Mouse (Mus musculus): Measurements from ENCODE around the gene Spic. TPM values are rescaled to one million over a fixed set of nuclear protein-coding genes. Genes with fewer than 3 reads are reported as not detected.
A peak's percentile ranks its signal among the peaks of the same experiment; 100 is the strongest.

The Spic gene
- not detected in 2 replicates for polyA plus RNA-seq (2014; fragmentation: Nextera tagmentation; extraction: Ambion mirVana)

DNA sequence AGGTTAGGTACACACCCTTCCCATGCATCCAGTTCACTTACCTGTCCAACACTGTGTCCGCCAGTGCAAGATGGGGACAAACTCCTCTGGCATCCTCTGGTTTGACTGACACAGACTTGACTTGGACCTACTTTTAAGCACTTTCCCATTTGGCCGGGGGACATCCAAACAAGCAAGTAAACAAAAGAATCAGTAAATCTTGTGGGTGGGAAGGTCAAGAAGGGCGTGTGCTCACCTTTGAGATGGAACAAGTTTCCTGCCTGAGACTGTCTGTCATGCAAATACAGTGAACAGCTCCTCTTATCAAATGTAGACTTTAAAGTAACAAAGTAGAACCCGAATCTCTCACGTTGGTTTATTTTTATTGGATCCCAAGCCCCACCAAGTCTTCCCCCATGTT, at the start of gene Spic:
TSS of gene Spic (minus strand) at position 91 of the 400 bp plus-strand sequence.
- no peaks in the 10 kb centered on the region for H3K4me1 ChIP-seq (ENCODE audit: control insufficient read depth, insufficient read depth, low read length)
- ATAC-seq (replicated peaks; ENCODE audit: insufficient number of reproducible peaks, low FRiP score, low TSS enrichment, low read depth): no peak
- no peaks in the 10 kb centered on the region for H3K27me3 ChIP-seq (ENCODE audit: control insufficient read depth, insufficient read depth, low read length)
- no peak for DNase-seq (ENCODE audit: low spot score)
- H3K9ac ChIP-seq (replicated peaks; ENCODE audit: low read length): no peak within 1 kb of the TSS
- H3K36me3 ChIP-seq (replicated peaks; ENCODE audit: control insufficient read depth, insufficient read depth, low read depth, low read length): no peaks in the 10 kb centered on the region
- no peaks in the 10 kb centered on the region for H3K9me3 ChIP-seq (replicated peaks; ENCODE audit: control insufficient read depth, low read length)
- no peak within 1 kb of the TSS for H3K27ac ChIP-seq (replicated peaks; ENCODE audit: low read depth, low read length)
- H3K4me2 ChIP-seq (ENCODE audit: low read depth, low read length): no peak within 1 kb of the TSS
- 70% methylated on average over 5 of the region's 5 CpGs for WGBS
- H3K4me3 ChIP-seq (ENCODE audit: low read depth, low read length): no peak within 1 kb of the TSS

DNA sequence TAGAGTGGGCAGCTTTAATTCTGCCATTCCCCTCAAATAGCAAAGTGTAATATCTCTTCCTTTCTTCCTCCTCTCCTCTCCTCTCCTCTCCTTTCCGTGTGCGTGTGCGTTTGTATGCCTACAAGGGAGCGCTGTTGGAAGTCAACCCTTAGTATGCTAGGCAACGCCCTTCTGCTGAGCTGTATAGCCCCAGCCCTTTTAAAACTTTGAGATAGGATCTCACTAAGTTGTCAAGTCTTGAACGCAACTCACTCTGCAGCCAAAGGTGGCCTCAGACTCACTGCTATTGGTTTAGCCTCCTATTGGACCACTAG, 47.5 kb upstream of the Spic start:
- Histone ChIP-seq H3K4me3 (ENCODE audit: low read depth, low read length) (peak overlapping the region; percentile 70), H3K36me3 (replicated peaks; ENCODE audit: control insufficient read depth, insufficient read depth, low read depth, low read length) (no peaks in the 10 kb centered on the region), H3K27ac (replicated peaks; ENCODE audit: low read depth, low read length) (no peak overlapping the region), H3K9ac (replicated peaks; ENCODE audit: low read length) (peak overlapping the region; percentile 78), H3K4me2 (ENCODE audit: low read depth, low read length) (peak overlapping the region; percentile 80), H3K4me1 (ENCODE audit: control insufficient read depth, insufficient read depth, low read length) (no peaks in the 10 kb centered on the region), H3K9me3 (replicated peaks; ENCODE audit: control insufficient read depth, low read length) (no peaks in the 10 kb centered on the region), H3K27me3 (ENCODE audit: control insufficient read depth, insufficient read depth, low read length) (no peaks in the 10 kb centered on the region)
- 18% methylated on average over 6 of the region's 6 CpGs for WGBS
- ATAC-seq (replicated peaks; ENCODE audit: insufficient number of reproducible peaks, low FRiP score, low TSS enrichment, low read depth): no peak
- DNase-seq (ENCODE audit: low spot score): no peak

DNA sequence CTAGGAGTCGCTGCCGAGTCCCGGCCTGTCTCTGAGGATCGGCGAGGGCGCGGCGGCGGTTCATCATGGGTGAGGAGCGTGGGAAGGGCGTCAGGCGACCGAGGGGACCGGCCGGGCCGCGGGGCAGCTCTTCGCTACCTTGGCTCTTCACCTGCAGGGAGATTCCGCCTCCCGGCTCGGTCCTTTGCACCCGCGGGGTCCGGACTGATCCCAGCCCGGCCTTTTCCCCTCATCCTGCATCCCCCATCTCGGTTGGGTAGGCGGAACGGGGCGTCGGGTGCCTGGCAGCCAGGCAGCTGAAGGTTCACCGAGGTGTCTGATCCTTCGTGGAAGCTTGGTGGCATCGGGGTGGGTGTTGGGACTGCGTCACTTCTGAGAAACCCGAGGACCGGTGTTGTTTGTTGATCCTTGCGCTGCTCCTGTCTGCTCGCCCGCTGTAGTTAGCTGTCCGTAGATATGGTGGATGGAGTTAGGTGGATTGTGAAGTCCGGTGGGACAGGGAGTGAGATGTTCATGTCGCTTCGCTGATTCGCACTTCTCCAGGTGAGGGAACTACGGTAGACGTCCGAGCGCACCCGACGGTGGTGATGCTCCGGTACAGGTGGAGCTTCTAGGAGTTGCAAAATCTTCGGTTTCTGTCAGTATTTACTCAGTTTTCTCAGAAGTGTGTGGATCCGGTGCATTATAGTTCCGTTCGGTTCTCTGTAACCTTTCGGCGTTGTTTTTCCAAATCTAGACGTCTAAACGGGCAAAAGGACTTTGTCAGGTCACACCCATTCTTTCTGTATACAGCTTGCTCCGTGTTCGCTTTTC, 46.9 kb upstream of the Spic start:
- H3K9ac ChIP-seq (replicated peaks; ENCODE audit: low read length): peak overlapping the region; percentile 78
- peak; percentile 6 for DNase-seq (ENCODE audit: low spot score)
- no peaks in the 10 kb centered on the region for H3K36me3 ChIP-seq (replicated peaks; ENCODE audit: control insufficient read depth, insufficient read depth, low read depth, low read length)
- H3K4me2 ChIP-seq (ENCODE audit: low read depth, low read length): peak overlapping the region; percentile 80
- H3K27me3 ChIP-seq (ENCODE audit: control insufficient read depth, insufficient read depth, low read length): no peaks in the 10 kb centered on the region
- peak overlapping the region; percentile 70 for H3K4me3 ChIP-seq (ENCODE audit: low read depth, low read length)
- H3K4me1 ChIP-seq (ENCODE audit: control insufficient read depth, insufficient read depth, low read length): no peaks in the 10 kb centered on the region
- H3K9me3 ChIP-seq (replicated peaks; ENCODE audit: control insufficient read depth, low read length): no peaks in the 10 kb centered on the region
- H3K27ac ChIP-seq (replicated peaks; ENCODE audit: low read depth, low read length): no peak overlapping the region
- WGBS: 2% methylated on average over 55 of the region's 61 CpGs
- ATAC-seq (replicated peaks; ENCODE audit: insufficient number of reproducible peaks, low FRiP score, low TSS enrichment, low read depth): peak; percentile 68; the same call in 1 of the 2 replicates

DNA sequence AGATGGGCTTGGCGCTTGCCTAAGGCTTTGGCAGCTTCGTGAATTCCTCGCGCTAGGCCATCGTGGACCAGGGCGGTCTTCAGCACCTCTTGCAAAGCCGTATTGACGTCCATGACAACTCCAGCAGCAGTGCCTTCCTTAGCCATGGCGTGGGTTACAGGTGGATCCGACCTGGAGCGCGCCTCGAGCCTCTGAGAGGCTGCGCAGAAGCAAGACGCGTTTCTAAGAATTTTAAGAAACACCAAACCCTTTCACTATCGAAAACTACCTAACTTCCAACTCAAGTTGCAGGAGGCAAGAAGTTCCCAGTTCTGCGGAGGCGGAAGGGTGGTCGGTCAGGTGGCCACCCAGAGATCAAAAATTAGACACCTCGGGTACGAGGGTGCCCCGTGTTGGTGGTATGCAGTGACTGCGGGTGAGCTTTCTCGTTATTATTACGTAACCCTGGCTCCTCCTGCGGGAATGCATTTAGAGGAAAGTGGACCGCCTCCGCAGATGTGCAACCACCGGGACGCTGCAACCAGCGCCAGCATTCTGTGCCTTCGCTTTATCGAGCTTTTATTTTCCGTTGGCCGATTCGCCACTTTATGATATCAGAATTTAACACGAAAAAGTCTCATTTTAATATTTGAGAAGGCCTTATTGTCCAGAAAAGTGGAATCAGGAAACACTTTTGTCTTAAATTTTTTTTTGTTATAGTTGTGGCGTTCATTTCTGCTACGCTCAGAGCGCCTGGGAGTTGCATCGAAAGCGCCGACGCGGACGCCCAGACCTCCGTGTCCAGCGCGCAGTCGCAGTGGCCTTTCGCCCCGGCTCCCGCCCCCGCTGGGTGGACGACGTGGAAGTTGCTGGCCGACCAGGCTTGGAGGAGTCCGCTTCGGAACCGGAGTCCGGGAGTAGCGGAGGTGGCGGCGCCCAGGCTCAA, 46.0 kb upstream of the Spic start, which contains the start of gene Arl1:
TSS of gene Arl1 (plus strand) at position 288 of the 925 bp plus-strand sequence.
- ATAC-seq (replicated peaks; ENCODE audit: insufficient number of reproducible peaks, low FRiP score, low TSS enrichment, low read depth) (peak; percentile 92), DNase-seq (ENCODE audit: low spot score) (peak; percentile 91)
- WGBS: under 1% methylated on average over 65 of the region's 65 CpGs
- H3K9ac ChIP-seq (replicated peaks; ENCODE audit: low read length): peak within 1 kb of the TSS; percentile 78
- H3K9me3 ChIP-seq (replicated peaks; ENCODE audit: control insufficient read depth, low read length): no peaks in the 10 kb centered on the region
- peak within 1 kb of the TSS; percentile 36 for H3K27ac ChIP-seq (replicated peaks; ENCODE audit: low read depth, low read length)
- peak within 1 kb of the TSS; percentile 70 for H3K4me3 ChIP-seq (ENCODE audit: low read depth, low read length)
- H3K4me1 ChIP-seq (ENCODE audit: control insufficient read depth, insufficient read depth, low read length): no peaks in the 10 kb centered on the region
- H3K4me2 ChIP-seq (ENCODE audit: low read depth, low read length): peak within 1 kb of the TSS; percentile 80
- no peaks in the 10 kb centered on the region for H3K36me3 ChIP-seq (replicated peaks; ENCODE audit: control insufficient read depth, insufficient read depth, low read depth, low read length)
- no peaks in the 10 kb centered on the region for H3K27me3 ChIP-seq (ENCODE audit: control insufficient read depth, insufficient read depth, low read length)

DNA sequence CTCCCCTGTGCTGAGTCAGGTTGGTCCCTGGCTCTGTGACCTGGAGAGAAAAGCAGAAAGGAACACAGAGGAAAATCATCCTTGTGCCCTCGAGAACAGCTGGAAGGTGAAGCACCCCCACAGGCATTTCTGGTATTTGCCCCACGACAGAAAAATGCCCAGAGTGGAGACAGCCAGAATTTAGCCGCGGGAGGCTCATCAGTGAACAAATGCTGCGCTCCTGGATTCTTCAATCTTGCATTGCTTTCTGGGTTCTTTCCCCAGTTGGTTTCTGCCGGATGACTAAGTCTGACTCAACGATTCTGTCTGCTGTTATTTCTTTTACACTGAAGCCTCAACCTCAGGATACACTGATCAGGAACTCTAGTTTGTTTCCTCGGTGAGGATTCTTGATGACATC, 43.4 kb upstream of the Spic start:
- no peaks in the 10 kb centered on the region for H3K36me3 ChIP-seq (replicated peaks; ENCODE audit: control insufficient read depth, insufficient read depth, low read depth, low read length)
- no peak overlapping the region for H3K27ac ChIP-seq (replicated peaks; ENCODE audit: low read depth, low read length)
- H3K9ac ChIP-seq (replicated peaks; ENCODE audit: low read length): no peak overlapping the region
- no peaks in the 10 kb centered on the region for H3K4me1 ChIP-seq (ENCODE audit: control insufficient read depth, insufficient read depth, low read length)
- ATAC-seq (replicated peaks; ENCODE audit: insufficient number of reproducible peaks, low FRiP score, low TSS enrichment, low read depth) (no peak), DNase-seq (ENCODE audit: low spot score) (no peak)
- H3K4me2 ChIP-seq (ENCODE audit: low read depth, low read length): no peak overlapping the region
- no peak overlapping the region for H3K4me3 ChIP-seq (ENCODE audit: low read depth, low read length)
- no peaks in the 10 kb centered on the region for H3K27me3 ChIP-seq (ENCODE audit: control insufficient read depth, insufficient read depth, low read length)
- 73% methylated on average over 8 of the region's 8 CpGs for WGBS
- H3K9me3 ChIP-seq (replicated peaks; ENCODE audit: control insufficient read depth, low read length): no peaks in the 10 kb centered on the region

DNA sequence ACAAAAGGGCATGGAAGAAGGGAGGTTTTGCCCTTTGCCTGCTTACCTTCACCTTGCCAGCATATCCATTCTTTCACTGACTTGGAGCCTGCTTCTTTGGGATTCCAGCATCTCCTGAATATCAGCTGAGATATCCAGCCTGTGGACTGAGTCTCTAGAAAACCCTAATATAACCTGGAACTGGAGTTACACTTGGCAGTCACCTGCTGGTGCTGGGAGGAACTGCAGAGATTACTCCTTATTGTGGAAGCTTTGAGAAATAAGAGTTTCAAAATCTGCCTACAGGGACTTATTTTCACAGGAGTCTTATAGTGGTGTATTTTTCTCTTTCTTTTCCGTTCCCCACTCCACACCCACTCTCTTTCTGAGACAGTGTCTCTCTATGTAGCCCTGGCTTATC, 42.3 kb upstream of the Spic start:
- Histone ChIP-seq H3K9ac (replicated peaks; ENCODE audit: low read length) (no peak overlapping the region), H3K27me3 (ENCODE audit: control insufficient read depth, insufficient read depth, low read length) (no peaks in the 10 kb centered on the region), H3K27ac (replicated peaks; ENCODE audit: low read depth, low read length) (no peak overlapping the region), H3K4me2 (ENCODE audit: low read depth, low read length) (no peak overlapping the region), H3K4me3 (ENCODE audit: low read depth, low read length) (no peak overlapping the region), H3K9me3 (replicated peaks; ENCODE audit: control insufficient read depth, low read length) (no peaks in the 10 kb centered on the region), H3K4me1 (ENCODE audit: control insufficient read depth, insufficient read depth, low read length) (no peaks in the 10 kb centered on the region), H3K36me3 (replicated peaks; ENCODE audit: control insufficient read depth, insufficient read depth, low read depth, low read length) (no peaks in the 10 kb centered on the region)
- 54% methylated on average over 1 of the region's 1 CpGs for WGBS
- DNase-seq (ENCODE audit: low spot score) (peak; percentile 69), ATAC-seq (replicated peaks; ENCODE audit: insufficient number of reproducible peaks, low FRiP score, low TSS enrichment, low read depth) (no peak)

DNA sequence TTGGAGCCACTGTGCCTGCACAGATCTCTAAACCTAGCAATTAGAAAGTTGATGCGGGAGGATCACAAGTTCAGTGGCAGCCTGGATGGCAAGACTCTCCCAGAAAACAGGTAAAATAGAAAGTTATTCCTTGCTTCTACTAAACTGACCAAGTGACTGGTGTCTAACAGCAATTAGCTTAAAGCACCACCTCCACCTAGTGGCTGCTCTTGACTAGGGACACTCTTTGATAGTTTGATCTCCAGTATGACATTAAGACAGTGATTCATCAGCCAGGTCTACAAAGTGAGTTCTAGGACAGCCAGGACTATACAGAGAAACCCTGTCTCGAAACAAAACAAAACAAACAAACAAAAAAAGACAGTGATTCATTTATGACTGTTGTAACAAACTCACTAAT, 40.5 kb upstream of the Spic start:
- no peak overlapping the region for H3K9ac ChIP-seq (replicated peaks; ENCODE audit: low read length)
- H3K4me2 ChIP-seq (ENCODE audit: low read depth, low read length): no peak overlapping the region
- H3K4me1 ChIP-seq (ENCODE audit: control insufficient read depth, insufficient read depth, low read length): no peaks in the 10 kb centered on the region
- no peaks in the 10 kb centered on the region for H3K9me3 ChIP-seq (replicated peaks; ENCODE audit: control insufficient read depth, low read length)
- WGBS: 54% methylated on average over 2 of the region's 2 CpGs
- ATAC-seq (replicated peaks; ENCODE audit: insufficient number of reproducible peaks, low FRiP score, low TSS enrichment, low read depth): no peak
- no peak overlapping the region for H3K4me3 ChIP-seq (ENCODE audit: low read depth, low read length)
- no peak overlapping the region for H3K27ac ChIP-seq (replicated peaks; ENCODE audit: low read depth, low read length)
- H3K27me3 ChIP-seq (ENCODE audit: control insufficient read depth, insufficient read depth, low read length): no peaks in the 10 kb centered on the region
- H3K36me3 ChIP-seq (replicated peaks; ENCODE audit: control insufficient read depth, insufficient read depth, low read depth, low read length): no peaks in the 10 kb centered on the region
- DNase-seq (ENCODE audit: low spot score): peak; percentile 28

DNA sequence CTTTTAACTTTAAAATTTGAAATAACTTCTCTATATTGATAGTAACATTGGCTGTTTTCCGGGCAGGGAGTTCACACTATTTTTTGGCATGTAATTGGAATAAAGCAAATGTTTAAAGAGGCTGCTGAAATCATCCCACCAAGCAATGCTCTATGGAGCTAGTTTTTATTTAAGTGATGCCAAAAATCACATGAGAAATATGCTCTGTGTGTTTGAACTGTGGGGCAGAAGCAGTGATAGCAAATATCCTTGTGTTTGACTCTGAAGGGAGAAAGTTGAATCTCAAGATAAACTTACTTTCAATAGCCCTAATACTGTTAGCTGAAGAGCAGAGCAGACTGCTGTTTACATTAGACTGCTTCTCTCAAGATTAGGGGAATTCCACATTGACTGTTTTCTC, 34.8 kb upstream of the Spic start:
- Histone ChIP-seq H3K27ac (replicated peaks; ENCODE audit: low read depth, low read length) (no peak overlapping the region), H3K27me3 (ENCODE audit: control insufficient read depth, insufficient read depth, low read length) (no peaks in the 10 kb centered on the region), H3K4me2 (ENCODE audit: low read depth, low read length) (no peak overlapping the region), H3K4me1 (ENCODE audit: control insufficient read depth, insufficient read depth, low read length) (no peaks in the 10 kb centered on the region), H3K9ac (replicated peaks; ENCODE audit: low read length) (no peak overlapping the region), H3K36me3 (replicated peaks; ENCODE audit: control insufficient read depth, insufficient read depth, low read depth, low read length) (no peaks in the 10 kb centered on the region), H3K9me3 (replicated peaks; ENCODE audit: control insufficient read depth, low read length) (no peaks in the 10 kb centered on the region), H3K4me3 (ENCODE audit: low read depth, low read length) (no peak overlapping the region)
- no peak for DNase-seq (ENCODE audit: low spot score)
- WGBS: 82% methylated on average over 1 of the region's 1 CpGs
- no peak for ATAC-seq (replicated peaks; ENCODE audit: insufficient number of reproducible peaks, low FRiP score, low TSS enrichment, low read depth)

All from embryonic facial prominence, embryonic 11.5 days (tissue).